ENCODE assay signal across 18 mouse cellular contexts in the genomic region with DNA sequence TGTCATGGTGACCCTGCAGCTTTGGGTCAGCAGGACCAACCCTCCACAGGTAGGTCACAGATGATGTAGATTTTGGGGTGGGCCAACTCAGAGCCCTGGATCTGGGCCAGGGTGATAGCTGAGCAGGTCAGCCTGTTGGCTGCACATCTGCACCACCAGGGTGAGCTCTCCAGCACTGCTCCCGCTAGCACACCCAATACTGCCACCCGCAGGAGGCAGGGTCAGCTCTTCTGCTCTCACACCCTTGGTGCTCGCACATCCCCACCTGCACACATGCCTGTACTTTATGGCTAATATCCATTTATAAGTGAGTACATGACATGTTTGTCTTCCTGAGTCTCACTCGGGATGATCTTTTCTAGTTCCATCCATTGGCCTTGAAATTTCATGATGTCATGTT.
DNase-seq lines count a peak whose midpoint lies in the region; ATAC-seq and TF ChIP-seq lines count a peak whose summit lies in the region.
"Had no signal": no experiment of that assay in that cellular context is flagged by ENCODE, and none has a peak within 500 bp of the region (broad histone marks: within the 10 kb centered on the region; RNA-seq: fewer than 3 reads in every experiment).

No protein-coding gene starts in this region.

- peak; percentile 12; the same call in 1 of the 2 replicates for TF ChIP-seq RAD21 in MEL (IDR thresholded peaks at IDR 0.05; ENCODE audit: low read depth, low read length)

- peak; percentile 33; the same call in 1 of the 2 replicates for TF ChIP-seq CTCF in liver, postnatal 0 days (IDR thresholded peaks at IDR 0.05; ENCODE audit: low read depth)
- peak in 2 of 3 experiments; percentile 46 to 58; a peak in 4 of 6 replicates for TF ChIP-seq CTCF in MEL (IDR thresholded peaks at IDR 0.05 in 2 of 3, conservative IDR thresholded peaks at IDR 0.05 in 1 of 3; ENCODE audit: control insufficient read depth in 1 of 3, insufficient read depth in 1 of 3, low read depth in 2 of 3, low read length in 3 of 3, poor library complexity in 1 of 3, severe bottlenecking in 1 of 3)

- no peak overlapping the region for H3K27ac ChIP-seq in liver, postnatal 0 days (ENCODE audit: low read depth)
- no peak overlapping the region for H3K27ac ChIP-seq in MEL (ENCODE audit: control insufficient read depth, low read depth, low read length)
- H3K27ac ChIP-seq: embryonic facial prominence, embryonic 12.5 days; heart, embryonic 15.5 days; hindbrain, embryonic 10.5 days; midbrain, embryonic 15.5 days; neural tube, embryonic 12.5 days had no signal

- H3K79me2 ChIP-seq in MEL (ENCODE audit: control insufficient read depth, insufficient read depth, low read length, poor library complexity) = no peaks in the 10 kb centered on the region

- no peak overlapping the region for H3K9ac ChIP-seq in liver, postnatal 0 days (replicated peaks)
- H3K9ac ChIP-seq in MEL (ENCODE audit: control insufficient read depth, low read depth, low read length, poor library complexity, severe bottlenecking) = no peak overlapping the region
- H3K9ac ChIP-seq: embryonic facial prominence, embryonic 12.5 days; heart, embryonic 15.5 days; midbrain, embryonic 15.5 days; neural tube, embryonic 12.5 days had no signal

- no peak overlapping the region for H3K4me3 ChIP-seq in liver, postnatal 0 days (ENCODE audit: low read depth, low read length)
- H3K4me3 ChIP-seq in MEL (ENCODE audit: control insufficient read depth in 1 of 2, insufficient read depth in 1 of 2, low read depth in 2 of 2, low read length in 2 of 2) = no peak overlapping the region
- H3K4me3 ChIP-seq: embryonic facial prominence, embryonic 12.5 days; heart, embryonic 15.5 days; hindbrain, embryonic 10.5 days; midbrain, embryonic 15.5 days; neural tube, embryonic 12.5 days had no signal

- DNase-seq in heart, adult 11 months = peak; percentile 62
- DNase-seq in heart, adult 18-20 months = no peak
- peak; percentile 14 for DNase-seq in liver, postnatal 0 days
- DNase-seq in liver (no peak), 3T3-L1 (ENCODE audit: low read depth, low spot score) (peak; percentile 13), MEL (ENCODE audit: low read depth, low spot score) (peak; percentile 16)
- no peak for DNase-seq in layer of hippocampus, adult 18-20 months (ENCODE audit: low spot score in 2 of 2)
- DNase-seq: adrenal gland, adult 8-10 months; cerebellum, adult 18-20 months; kidney, postnatal 36 days; thymus, adult 2 months had no signal

- TF ChIP-seq POLR2A in MEL (IDR thresholded peaks at IDR 0.05; ENCODE audit: control insufficient read depth in 1 of 2, insufficient read depth in 1 of 2, low read depth in 1 of 2, low read length in 2 of 2, poor library complexity in 1 of 2) = no peak

- H3K4me2 ChIP-seq in liver, postnatal 0 days (ENCODE audit: low read depth, low read length) = no peak overlapping the region
- H3K4me2 ChIP-seq: embryonic facial prominence, embryonic 12.5 days; heart, embryonic 15.5 days; midbrain, embryonic 15.5 days; neural tube, embryonic 12.5 days had no signal

- H3K4me1 ChIP-seq in liver, postnatal 0 days (ENCODE audit: insufficient read depth) = no peaks in the 10 kb centered on the region
- no peaks in the 10 kb centered on the region for H3K4me1 ChIP-seq in MEL (ENCODE audit: control insufficient read depth in 1 of 2, insufficient read depth in 2 of 2, low read length in 2 of 2)
- H3K4me1 ChIP-seq: heart, embryonic 15.5 days; midbrain, embryonic 15.5 days had no signal

- no peak for ATAC-seq in liver, postnatal 0 days
- ATAC-seq in megakaryocyte, adult 5-6 weeks (ENCODE audit: poor library complexity, severe bottlenecking) = no peak
- ATAC-seq: intestine, embryonic 16.5 days; midbrain, embryonic 15.5 days had no signal

- H3K36me3 ChIP-seq in liver, postnatal 0 days (replicated peaks; ENCODE audit: insufficient read depth, low read length) = no peaks in the 10 kb centered on the region
- no peaks in the 10 kb centered on the region for H3K36me3 ChIP-seq in MEL (ENCODE audit: control insufficient read depth in 1 of 2, insufficient read depth in 2 of 2, low read length in 2 of 2)
- H3K36me3 ChIP-seq: embryonic facial prominence, embryonic 12.5 days; heart, embryonic 15.5 days; hindbrain, embryonic 10.5 days; midbrain, embryonic 15.5 days; neural tube, embryonic 12.5 days had no signal

- WGBS in liver, postnatal 0 days (ENCODE audit: insufficient replicate concordance) = 49% methylated on average over 4 of the region's 4 CpGs

- H3K27me3 ChIP-seq in liver, postnatal 0 days (ENCODE audit: insufficient read depth, low read length) = no peaks in the 10 kb centered on the region
- H3K27me3 ChIP-seq in MEL (ENCODE audit: control insufficient read depth in 1 of 2, insufficient read depth in 2 of 2, low read length in 2 of 2) = no peaks in the 10 kb centered on the region
- H3K27me3 ChIP-seq: embryonic facial prominence, embryonic 12.5 days; heart, embryonic 15.5 days; midbrain, embryonic 15.5 days; neural tube, embryonic 12.5 days had no signal

- no peaks in the 10 kb centered on the region for H3K9me3 ChIP-seq in liver, postnatal 0 days (ENCODE audit: low read length)
- H3K9me3 ChIP-seq in MEL (replicated peaks; ENCODE audit: insufficient read depth, low read length) = no peaks in the 10 kb centered on the region
- H3K9me3 ChIP-seq: embryonic facial prominence, embryonic 12.5 days; heart, embryonic 15.5 days; hindbrain, embryonic 10.5 days; midbrain, embryonic 15.5 days; neural tube, embryonic 12.5 days had no signal

- TF ChIP-seq EP300 in liver, postnatal 0 days (IDR thresholded peaks at IDR 0.05; ENCODE audit: low read depth) = no peak
- no peak for TF ChIP-seq EP300 in MEL (IDR thresholded peaks at IDR 0.05; ENCODE audit: low read depth in 1 of 2, low read length in 2 of 2)

TF ChIP-seq in MEL, 35 proteins besides CTCF, POLR2A, EP300 and RAD21:
- TF ChIP-seq SMC3 (IDR thresholded peaks at IDR 0.05; ENCODE audit: low read depth, low read length) = peak; percentile 37
- TF ChIP-seq TAL1 (IDR thresholded peaks at IDR 0.05; ENCODE audit: low read length) = no peak

Comparison
In these comparisons a context has a peak if more than half of its experiments do, and no peak if none do; other contexts are left out.
1. DNase-seq: peak in heart, adult 11 months (single experiment), liver, postnatal 0 days (single experiment), 3T3-L1 (single experiment) and MEL (single experiment); none in heart, adult 18-20 months (0 of 2), liver (single experiment) and layer of hippocampus, adult 18-20 months (0 of 2).